Mouse (Mus musculus): Measurements from ENCODE around the gene Hmgn3.
A peak's percentile ranks its signal among the peaks of the same experiment; 100 is the strongest.

The Hmgn3 gene

DNA sequence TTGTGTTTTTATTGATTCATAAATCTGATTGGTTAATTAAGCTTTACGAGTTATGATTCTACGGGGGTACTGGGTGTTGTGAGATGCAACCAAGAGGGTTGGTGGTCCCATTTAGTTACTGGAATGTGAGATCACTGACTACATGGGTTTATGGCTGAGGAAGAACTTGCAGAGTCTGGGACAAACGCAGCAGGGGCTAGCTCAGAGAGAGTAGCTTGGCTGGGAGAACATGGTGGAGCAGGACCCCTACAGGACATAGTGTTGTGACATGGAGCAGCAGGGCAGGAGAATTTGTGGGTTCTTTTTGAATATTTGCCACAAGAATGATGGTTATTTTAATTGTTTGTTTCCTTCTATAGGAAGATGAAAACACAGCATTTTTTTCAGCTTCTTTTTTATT lies 45.7 kb downstream of the Hmgn3 start:
- DNase-seq (ENCODE audit: inconsistent ontology term) = no peak

DNA sequence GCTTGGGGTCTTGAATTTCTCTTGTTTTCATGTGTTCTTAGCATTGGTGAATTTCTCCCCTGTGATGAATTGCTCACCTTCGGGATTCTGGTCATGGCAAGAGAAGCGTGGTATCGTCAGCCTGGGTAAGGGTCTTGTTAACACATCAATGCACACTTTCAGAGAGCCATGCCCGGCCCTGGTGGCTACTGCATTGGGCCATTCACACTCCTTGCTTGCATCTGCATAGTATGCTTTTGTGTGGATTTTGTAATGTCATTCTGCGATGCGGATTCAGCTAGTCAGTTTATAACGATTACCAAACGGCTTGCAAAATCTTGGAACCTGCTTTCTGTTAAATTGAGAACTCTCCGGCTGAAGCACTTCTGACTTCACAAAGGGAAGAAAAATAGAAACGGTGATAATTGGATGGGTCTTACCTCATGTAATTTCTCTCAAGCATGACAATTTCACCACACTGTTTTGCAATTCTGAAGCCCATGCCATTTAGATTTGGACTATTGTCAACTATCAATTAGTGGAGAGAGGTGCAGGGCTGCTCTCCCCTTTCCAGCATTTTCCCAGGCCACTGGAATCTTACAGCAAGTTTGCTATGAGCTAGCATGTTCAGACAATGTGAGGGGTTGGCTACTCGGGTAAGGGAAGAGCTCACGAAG lies 47.7 kb downstream of the Hmgn3 start:
- peak; percentile 94 for DNase-seq (ENCODE audit: inconsistent ontology term)

DNA sequence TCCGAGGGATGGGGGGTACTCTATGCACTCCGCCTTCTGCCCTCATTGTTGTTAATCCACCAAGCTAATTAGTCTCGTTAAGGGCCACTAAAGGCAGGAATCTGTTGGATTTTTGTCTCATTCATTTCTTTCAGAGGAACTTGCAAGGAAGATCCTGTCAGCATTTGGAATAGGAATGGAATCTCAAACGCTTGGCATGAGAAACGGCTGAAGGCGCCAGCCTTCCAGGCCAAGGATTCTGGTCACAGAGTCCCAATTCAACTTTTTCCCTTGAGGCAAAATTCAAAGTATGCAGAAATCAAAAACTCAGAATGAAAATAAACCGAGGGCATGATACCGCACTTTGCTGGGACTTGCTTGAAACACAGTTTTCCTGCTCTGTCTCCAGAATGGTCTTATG lies 48.7 kb downstream of the Hmgn3 start:
- DNase-seq (ENCODE audit: inconsistent ontology term) = peak; percentile 91

DNA sequence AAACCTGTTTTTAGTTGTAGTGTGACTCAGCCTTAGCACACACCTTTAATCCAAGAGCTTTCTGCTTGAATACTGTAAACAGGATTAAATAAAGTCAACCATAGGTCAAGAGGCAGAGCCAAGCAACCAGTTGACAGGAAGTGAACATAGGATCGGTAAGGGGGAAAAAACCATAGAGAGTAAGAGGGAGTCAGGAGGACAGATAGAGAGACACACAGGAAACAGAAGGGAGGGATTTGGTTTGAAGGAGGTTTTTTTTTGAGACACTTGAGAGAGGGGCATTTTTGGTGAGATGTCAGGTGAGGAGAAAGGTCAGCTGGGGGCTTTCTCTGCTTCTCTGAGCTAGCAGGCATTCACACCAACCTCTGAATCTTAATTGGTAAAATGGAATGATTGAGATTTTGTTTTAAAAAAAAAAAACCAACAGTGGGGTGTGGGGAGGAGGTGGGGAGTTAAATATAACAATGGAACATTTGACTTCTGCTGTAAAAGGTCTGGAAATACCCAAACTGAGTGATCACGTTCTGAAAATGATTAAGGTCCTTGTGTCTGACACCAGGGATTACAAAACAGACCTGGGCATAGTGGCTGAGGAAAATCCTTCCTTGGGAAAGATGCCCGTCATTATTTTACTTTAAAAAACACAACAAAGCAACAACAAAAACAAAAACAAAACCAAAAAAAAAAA lies 51.7 kb downstream of the Hmgn3 start:
- DNase-seq (ENCODE audit: inconsistent ontology term) = no peak

DNA sequence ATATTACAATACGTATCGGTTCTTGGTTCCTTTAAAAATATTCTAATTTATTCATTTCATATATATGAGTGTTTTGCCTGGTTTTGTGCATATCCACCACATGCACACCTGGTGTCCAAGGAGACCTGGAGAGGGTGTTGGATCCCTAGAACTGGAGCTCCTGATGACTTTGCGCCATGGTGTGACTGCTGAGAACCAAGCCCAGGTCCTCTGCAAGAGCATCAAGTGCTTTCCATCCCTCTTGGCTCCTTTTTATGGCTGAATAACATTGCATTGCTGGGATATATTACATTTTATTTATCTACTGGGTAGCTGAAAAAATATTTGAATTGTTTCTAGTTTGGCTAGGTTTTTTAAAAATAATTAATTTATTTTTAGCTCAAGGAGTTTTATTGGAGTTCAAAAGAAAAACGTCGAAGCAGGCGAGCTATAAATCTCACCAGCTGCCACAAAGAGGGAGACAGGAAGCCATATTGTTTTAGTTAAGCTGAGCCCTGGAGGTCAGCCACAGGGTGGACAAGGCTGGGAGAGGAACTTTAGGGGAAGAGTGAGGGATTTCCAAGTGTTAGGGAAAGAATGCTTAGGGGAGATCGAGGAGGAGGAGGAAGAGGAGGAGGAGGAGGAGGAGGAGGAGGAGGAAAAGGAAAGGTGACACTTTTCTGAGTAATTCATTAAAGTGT lies 62.6 kb downstream of the Hmgn3 start:
- no peak for DNase-seq (ENCODE audit: inconsistent ontology term)

DNA sequence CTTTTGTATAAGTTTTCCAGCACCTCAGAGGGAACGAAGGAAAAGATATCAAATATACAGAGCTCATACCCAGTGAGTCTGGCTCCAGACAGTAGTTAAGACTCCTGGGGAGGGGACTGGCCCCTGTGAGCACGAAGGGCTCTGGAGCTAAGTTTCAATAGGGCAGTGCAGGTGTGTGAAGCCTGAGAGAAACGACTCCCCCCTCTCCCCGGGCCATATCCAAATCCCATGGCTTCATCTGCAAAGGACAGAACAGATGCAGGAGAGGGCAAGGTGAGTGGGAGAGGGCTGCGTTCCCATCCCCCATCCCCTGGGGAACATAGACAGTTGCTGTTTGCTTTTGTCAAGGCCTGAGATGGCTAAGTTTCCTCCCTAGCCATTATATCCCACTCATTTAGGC lies 63.4 kb downstream of the Hmgn3 start:
- DNase-seq (ENCODE audit: inconsistent ontology term) = no peak

DNA sequence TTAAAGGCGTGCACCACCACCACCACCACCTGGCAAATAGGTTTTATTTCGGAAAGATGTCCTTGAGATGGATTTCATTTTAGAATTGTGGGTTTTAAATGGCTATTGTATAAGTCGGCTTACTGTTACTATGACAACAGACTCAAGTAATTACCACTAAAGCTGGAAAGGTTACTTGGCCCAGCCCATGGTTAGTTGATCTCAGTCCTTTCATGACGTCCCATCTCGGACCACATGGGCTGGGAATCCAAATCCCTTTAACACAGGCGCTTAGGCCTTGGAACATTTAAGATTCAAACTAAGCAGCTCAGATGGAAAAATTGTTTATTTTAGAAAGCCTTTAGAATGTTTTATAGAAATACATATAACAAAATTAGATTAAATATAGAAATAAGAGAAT lies 64.2 kb downstream of the Hmgn3 start:
- DNase-seq (ENCODE audit: inconsistent ontology term) = no peak

DNA sequence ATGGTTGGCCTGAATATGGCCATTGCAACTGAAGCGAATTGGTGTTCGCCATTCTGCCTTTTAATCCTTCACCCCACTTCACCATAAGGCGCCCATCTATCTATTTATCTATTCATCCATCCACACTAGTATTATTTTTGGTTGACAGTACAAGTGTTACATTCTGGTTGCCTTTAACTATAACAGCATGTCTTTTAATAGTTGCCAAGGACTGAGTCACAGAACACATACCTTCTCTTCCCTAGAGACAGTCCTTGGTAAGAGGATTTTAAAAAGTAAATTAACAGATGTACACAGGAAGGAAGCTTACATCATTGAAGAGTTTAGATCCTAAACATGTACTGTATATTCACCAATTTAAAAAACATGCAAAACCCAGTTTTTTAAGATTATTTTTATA lies 66.8 kb downstream of the Hmgn3 start:
- DNase-seq (ENCODE audit: inconsistent ontology term) = no peak

DNA sequence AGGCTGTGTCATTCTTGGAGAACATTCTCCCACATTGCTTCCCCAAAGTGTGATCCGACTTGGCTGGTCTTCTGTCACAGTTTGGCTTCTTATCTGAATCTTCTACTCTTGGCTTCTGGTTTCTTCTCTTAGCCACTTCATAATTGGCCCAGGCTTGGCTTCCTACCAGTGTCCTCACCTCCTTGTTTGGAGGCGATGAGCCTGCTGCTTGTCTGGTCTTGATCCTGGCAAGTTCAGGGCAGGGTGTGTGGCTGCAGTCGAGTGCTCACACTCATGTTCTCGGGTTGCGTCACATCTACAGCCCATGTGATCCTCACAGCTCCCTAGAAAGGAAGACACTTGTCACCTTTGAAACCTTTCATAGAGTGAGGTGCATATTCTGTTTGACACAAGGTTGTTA lies 78.2 kb downstream of the Hmgn3 start:
- DNase-seq (ENCODE audit: inconsistent ontology term) = no peak

DNA sequence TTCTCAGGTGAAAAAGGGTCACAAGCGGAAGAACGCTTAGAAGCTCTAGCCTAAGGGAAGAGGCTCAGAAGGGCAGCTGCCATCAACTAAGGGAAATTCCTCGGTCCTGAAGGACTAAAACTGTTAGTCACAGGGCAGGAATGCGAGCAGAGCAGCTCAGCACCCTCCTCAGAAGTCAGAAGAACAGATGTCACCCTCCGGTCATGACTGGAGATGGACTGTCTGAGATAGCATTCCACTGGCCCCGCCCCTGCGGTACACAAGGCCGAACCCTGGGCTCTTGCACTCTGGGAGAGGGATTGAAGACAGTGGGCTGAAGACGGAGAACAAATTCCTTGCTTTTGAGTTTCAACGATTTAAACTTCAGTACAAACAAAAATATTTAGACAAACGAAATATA lies 85.2 kb downstream of the Hmgn3 start:
- DNase-seq (ENCODE audit: inconsistent ontology term) = peak; percentile 50
